Mouse (Mus musculus): ENCODE data around the gene Fndc3b. TPM values are rescaled to one million over a fixed set of nuclear protein-coding genes. Genes with fewer than 3 reads are reported as not detected.

Gene Fndc3b
- polyA plus RNA-seq, 1 experiment from 2014 or later, result 28.0 TPM

- H3K27me3 ChIP-seq, result no peaks in the 10 kb centered on the region
- no peaks in the 10 kb centered on the region for H3K9me3 ChIP-seq
- H3K4me2 ChIP-seq (replicated peaks), result no peak overlapping the region
- no peak for ATAC-seq (ENCODE audit: insufficient number of reproducible peaks, insufficient read depth, low FRiP score, low TSS enrichment)
- WGBS, result 59% methylated on average over 6 of the region's 6 CpGs
- no peaks in the 10 kb centered on the region for H3K36me3 ChIP-seq
- peaks cover 32% of the 10 kb centered on the region for H3K4me1 ChIP-seq
- no peak overlapping the region for H3K9ac ChIP-seq
- no peak overlapping the region for H3K4me3 ChIP-seq
- no peak overlapping the region for H3K27ac ChIP-seq
Observed at GRCm38 (mm10) chr3:27581931-27582840, 128.9 kb downstream of the Fndc3b start.

DNA sequence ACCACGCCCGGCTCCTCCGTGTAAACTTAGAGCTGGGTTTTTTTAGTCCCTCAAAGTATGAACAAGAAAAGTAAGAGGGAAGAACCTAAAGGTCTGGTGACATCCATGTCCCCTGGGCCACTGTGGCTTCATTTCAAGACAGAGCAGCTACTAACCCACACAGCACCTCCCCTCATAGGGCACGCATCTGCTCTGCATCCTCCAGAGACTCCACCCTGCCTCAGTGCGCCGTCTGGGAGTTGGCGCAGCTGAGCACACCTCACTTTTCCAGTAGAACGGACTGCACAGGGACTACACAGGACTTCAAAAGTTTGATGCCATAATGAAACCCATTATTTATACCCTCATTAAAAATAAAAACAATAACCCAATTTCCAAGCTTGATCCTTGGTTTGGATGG lies 130.2 kb downstream of the Fndc3b start:
- no peak overlapping the region for H3K27ac ChIP-seq
- no peak overlapping the region for H3K4me2 ChIP-seq (replicated peaks)
- H3K27me3 ChIP-seq, result no peaks in the 10 kb centered on the region
- H3K9me3 ChIP-seq, result no peaks in the 10 kb centered on the region
- ATAC-seq (ENCODE audit: insufficient number of reproducible peaks, insufficient read depth, low FRiP score, low TSS enrichment), result no peak
- no peak overlapping the region for H3K9ac ChIP-seq
- no peaks in the 10 kb centered on the region for H3K36me3 ChIP-seq
- no peak overlapping the region for H3K4me3 ChIP-seq
- peaks cover 32% of the 10 kb centered on the region for H3K4me1 ChIP-seq
- WGBS, result 90% methylated on average over 8 of the region's 8 CpGs

DNA sequence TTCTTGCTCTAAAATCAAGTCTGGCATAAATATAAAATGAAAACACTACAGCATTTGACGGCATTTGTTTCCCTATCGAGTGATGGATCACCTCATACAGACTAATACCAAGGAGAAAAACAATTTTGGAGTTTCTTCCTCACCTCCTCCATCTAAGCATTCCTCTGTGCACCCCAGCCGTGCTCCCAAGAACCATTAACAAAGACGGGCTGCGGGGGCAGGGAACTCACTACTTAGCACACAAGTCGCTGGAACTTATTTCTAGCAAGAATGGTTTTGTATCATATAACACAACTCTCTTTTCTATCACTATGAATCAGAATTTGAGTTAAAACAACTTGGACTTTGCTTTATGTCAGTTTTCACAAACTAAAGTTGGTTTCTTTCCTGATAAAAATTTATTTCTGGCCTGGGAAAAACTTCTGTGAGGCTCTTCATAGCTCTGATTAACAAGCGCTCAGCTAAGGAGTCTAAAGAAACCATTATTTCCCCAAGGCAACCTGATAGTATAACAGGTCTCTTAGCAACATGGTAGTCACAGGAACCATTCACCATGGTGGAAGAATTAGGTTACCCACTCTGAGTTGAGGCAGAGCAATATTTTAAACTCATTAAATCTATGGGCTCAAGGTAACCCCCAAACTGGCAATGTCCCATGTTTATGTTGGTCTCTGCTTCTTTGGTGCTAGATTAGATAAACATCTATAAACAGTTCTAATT lies 131.1 kb downstream of the Fndc3b start:
- no peak for ATAC-seq (ENCODE audit: insufficient number of reproducible peaks, insufficient read depth, low FRiP score, low TSS enrichment)
- Histone ChIP-seq H3K4me3 (no peak overlapping the region), H3K9me3 (no peaks in the 10 kb centered on the region), H3K27me3 (no peaks in the 10 kb centered on the region), H3K4me1 (peaks cover 31% of the 10 kb centered on the region), H3K4me2 (replicated peaks) (no peak overlapping the region), H3K36me3 (no peaks in the 10 kb centered on the region), H3K27ac (peak overlapping the region; percentile 23; the same call in 1 of the 2 replicates), H3K9ac (no peak overlapping the region)
- 47% methylated on average over 7 of the region's 7 CpGs for WGBS

DNA sequence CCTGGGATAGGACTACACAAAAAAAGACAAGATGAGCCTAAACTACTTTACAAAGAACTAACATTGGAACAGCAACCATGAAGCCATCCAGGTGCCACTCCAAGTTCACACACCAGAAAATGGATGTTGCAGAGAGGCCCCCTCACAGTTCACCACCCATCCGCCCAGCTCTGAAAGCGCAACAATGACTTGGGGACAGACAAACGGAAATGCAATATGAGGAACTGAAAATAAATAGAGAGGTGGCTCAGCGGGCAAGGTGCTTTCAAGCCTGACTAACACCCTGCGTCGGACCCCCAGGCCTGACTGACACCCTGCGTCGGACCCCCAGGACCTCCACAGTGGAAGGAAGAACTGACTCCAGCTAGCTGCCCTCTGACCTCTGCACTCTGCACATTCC lies 131.9 kb downstream of the Fndc3b start:
- H3K36me3 ChIP-seq, result no peaks in the 10 kb centered on the region
- no peak overlapping the region for H3K4me2 ChIP-seq (replicated peaks)
- no peak overlapping the region for H3K27ac ChIP-seq
- H3K27me3 ChIP-seq, result no peaks in the 10 kb centered on the region
- H3K9ac ChIP-seq, result no peak overlapping the region
- H3K4me3 ChIP-seq, result no peak overlapping the region
- ATAC-seq (ENCODE audit: insufficient number of reproducible peaks, insufficient read depth, low FRiP score, low TSS enrichment), result no peak
- H3K4me1 ChIP-seq, result peaks cover 29% of the 10 kb centered on the region
- 64% methylated on average over 8 of the region's 8 CpGs for WGBS
- H3K9me3 ChIP-seq, result no peaks in the 10 kb centered on the region

DNA sequence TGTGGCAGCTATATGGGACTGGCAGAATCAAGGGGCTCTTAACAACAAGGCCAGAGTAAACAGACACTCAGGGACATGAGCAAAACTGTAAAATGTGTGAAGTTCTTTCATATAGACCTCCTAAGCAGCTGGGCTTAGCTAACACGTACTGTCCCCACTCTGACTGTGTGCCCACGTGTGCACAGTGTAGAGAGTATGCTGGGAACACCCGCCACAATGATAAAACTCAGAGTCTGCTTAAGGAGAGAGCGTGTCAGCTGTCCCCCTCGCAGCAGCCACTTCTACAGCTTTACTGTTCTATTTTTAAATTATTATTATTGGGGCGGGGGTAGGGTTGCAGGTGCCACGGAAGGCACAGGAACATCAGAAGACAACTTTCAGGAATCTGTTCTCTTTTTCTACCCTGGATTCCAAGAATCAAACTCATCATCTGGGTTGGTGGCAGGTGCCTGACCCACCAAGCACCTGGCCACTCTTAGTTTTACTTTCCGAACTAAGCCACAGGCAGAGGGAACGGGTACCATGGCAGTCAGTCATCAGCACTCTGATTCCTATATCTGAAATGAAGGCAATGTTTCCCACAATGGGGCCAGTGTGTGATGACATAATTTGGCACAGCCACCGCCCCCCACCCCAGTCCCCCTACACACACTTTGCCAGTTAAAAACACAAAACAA lies 133.6 kb downstream of the Fndc3b start:
- H3K4me1 ChIP-seq, result peaks cover 40% of the 10 kb centered on the region
- 87% methylated on average over 10 of the region's 10 CpGs for WGBS
- no peaks in the 10 kb centered on the region for H3K36me3 ChIP-seq
- H3K9me3 ChIP-seq, result no peaks in the 10 kb centered on the region
- no peak for ATAC-seq (ENCODE audit: insufficient number of reproducible peaks, insufficient read depth, low FRiP score, low TSS enrichment)
- no peak overlapping the region for H3K4me2 ChIP-seq (replicated peaks)
- no peak overlapping the region for H3K9ac ChIP-seq
- no peak overlapping the region for H3K27ac ChIP-seq
- H3K27me3 ChIP-seq, result no peaks in the 10 kb centered on the region
- H3K4me3 ChIP-seq, result no peak overlapping the region

GRCm38 (mm10) chr3:27574241-27574640 lies 136.9 kb downstream of the Fndc3b start:
- H3K36me3 ChIP-seq, result no peaks in the 10 kb centered on the region
- H3K9ac ChIP-seq, result no peak overlapping the region
- 74% methylated on average over 9 of the region's 9 CpGs for WGBS
- H3K4me1 ChIP-seq, result peaks cover 21% of the 10 kb centered on the region
- no peaks in the 10 kb centered on the region for H3K9me3 ChIP-seq
- H3K27me3 ChIP-seq, result no peaks in the 10 kb centered on the region
- no peak overlapping the region for H3K27ac ChIP-seq
- no peak overlapping the region for H3K4me2 ChIP-seq (replicated peaks)
- H3K4me3 ChIP-seq, result no peak overlapping the region
- no peak for ATAC-seq (ENCODE audit: insufficient number of reproducible peaks, insufficient read depth, low FRiP score, low TSS enrichment)

GRCm38 (mm10) chr3:27573458-27573857 lies 137.6 kb downstream of the Fndc3b start:
- no peak for ATAC-seq (ENCODE audit: insufficient number of reproducible peaks, insufficient read depth, low FRiP score, low TSS enrichment)
- Histone ChIP-seq H3K36me3 (no peaks in the 10 kb centered on the region), H3K4me1 (peaks cover 19% of the 10 kb centered on the region), H3K27ac (0 out of 2 replicates have a peak overlapping the region, but pooled peaks have one; percentile 37), H3K4me3 (no peak overlapping the region), H3K4me2 (replicated peaks) (no peak overlapping the region), H3K9ac (no peak overlapping the region), H3K9me3 (no peaks in the 10 kb centered on the region), H3K27me3 (no peaks in the 10 kb centered on the region)
- 40% methylated on average over 11 of the region's 11 CpGs for WGBS

DNA sequence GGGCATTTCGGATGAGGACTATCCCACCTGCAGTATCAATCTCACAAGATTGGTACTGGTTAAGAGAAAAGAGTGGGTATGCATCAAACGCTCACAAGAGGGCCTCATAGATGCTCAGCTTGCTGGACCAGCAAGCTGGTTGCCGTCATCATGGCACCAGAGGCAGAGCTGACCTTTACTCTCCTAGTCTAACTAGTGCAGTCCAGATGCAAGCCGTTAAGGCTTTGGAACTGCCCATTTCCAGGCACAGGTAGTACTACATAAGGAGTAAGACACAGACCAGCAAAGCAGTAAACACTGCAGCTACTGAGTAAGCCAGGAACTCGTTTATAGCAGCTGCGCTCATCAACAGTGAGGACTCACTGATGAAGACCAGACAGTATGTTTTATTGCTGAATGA lies 138.8 kb downstream of the Fndc3b start:
- H3K27ac ChIP-seq, result no peak overlapping the region
- no peak overlapping the region for H3K9ac ChIP-seq
- peaks cover 19% of the 10 kb centered on the region for H3K4me1 ChIP-seq
- 53% methylated on average over 6 of the region's 6 CpGs for WGBS
- ATAC-seq (ENCODE audit: insufficient number of reproducible peaks, insufficient read depth, low FRiP score, low TSS enrichment), result no peak
- no peaks in the 10 kb centered on the region for H3K27me3 ChIP-seq
- no peak overlapping the region for H3K4me2 ChIP-seq (replicated peaks)
- no peak overlapping the region for H3K4me3 ChIP-seq
- H3K9me3 ChIP-seq, result no peaks in the 10 kb centered on the region
- H3K36me3 ChIP-seq, result no peaks in the 10 kb centered on the region

- 81% methylated on average over 4 of the region's 4 CpGs for WGBS
- no peaks in the 10 kb centered on the region for H3K27me3 ChIP-seq
- H3K27ac ChIP-seq, result no peak overlapping the region
- no peaks in the 10 kb centered on the region for H3K4me1 ChIP-seq
- ATAC-seq (ENCODE audit: insufficient number of reproducible peaks, insufficient read depth, low FRiP score, low TSS enrichment), result no peak
- no peak overlapping the region for H3K4me2 ChIP-seq (replicated peaks)
- no peak overlapping the region for H3K9ac ChIP-seq
- H3K36me3 ChIP-seq, result no peaks in the 10 kb centered on the region
- no peaks in the 10 kb centered on the region for H3K9me3 ChIP-seq
- no peak overlapping the region for H3K4me3 ChIP-seq
Observed at GRCm38 (mm10) chr3:27565314-27565713, 145.8 kb downstream of the Fndc3b start.

DNA sequence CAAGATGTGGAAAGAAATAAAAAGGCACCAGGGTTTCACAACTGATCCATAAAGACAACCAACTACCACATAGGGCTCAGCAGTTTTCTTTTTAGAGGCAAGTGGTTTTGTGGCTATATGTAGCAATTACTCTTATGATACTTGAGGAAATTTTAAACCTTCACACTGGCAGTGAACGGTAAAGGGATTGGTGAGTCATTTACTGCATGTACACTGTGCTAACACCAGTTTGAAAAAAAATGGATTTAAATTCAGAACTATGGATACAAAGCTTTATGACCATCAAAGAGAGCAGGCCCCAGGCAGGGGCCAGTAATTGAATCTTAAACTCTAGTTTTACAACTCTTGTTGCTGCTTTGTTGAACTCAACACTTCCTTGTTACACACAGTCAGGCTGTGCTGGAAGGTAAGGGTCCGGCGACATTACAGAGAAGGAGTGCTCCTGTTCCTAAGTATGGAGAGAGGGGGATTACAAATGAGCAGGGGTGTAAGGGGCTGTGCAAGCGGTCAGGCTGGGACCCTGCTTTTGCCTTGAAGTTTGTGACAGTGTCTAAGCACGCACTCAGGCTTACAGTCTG lies 148.0 kb downstream of the Fndc3b start:
- Histone ChIP-seq H3K4me2 (replicated peaks) (no peak overlapping the region), H3K4me3 (no peak overlapping the region), H3K27me3 (no peaks in the 10 kb centered on the region), H3K4me1 (no peaks in the 10 kb centered on the region), H3K9me3 (no peaks in the 10 kb centered on the region), H3K9ac (no peak overlapping the region), H3K36me3 (no peaks in the 10 kb centered on the region), H3K27ac (no peak overlapping the region)
- no peak for ATAC-seq (ENCODE audit: insufficient number of reproducible peaks, insufficient read depth, low FRiP score, low TSS enrichment)
- WGBS, result 90% methylated on average over 5 of the region's 5 CpGs

DNA sequence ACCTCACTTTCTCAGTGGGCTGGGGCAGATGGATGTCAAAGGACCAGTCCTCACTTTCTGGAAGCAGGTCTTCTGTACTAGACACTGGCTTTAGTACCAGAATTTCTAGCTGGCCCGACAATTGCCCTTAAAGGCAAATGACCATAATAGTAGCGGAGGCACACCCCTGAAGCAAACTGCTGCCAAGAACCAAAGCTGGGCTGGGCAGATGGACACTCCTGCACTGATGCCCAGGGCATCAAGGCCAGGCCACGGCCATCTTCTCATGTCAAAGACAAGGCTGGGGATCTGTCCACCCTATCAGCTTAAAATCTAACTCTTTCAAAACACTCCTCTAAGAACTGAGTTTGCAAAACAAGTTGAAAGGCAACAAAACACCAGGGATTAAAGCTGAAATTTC lies 148.6 kb downstream of the Fndc3b start:
- H3K36me3 ChIP-seq, result no peaks in the 10 kb centered on the region
- H3K4me3 ChIP-seq, result no peak overlapping the region
- H3K27ac ChIP-seq, result no peak overlapping the region
- no peaks in the 10 kb centered on the region for H3K4me1 ChIP-seq
- no peak overlapping the region for H3K4me2 ChIP-seq (replicated peaks)
- no peak for ATAC-seq (ENCODE audit: insufficient number of reproducible peaks, insufficient read depth, low FRiP score, low TSS enrichment)
- H3K27me3 ChIP-seq, result no peaks in the 10 kb centered on the region
- WGBS, result 82% methylated on average over 3 of the region's 3 CpGs
- no peaks in the 10 kb centered on the region for H3K9me3 ChIP-seq
- no peak overlapping the region for H3K9ac ChIP-seq
